Mouse (Mus musculus) lung, postnatal 0 days (tissue): ENCODE data around the gene Gm8765. TPM values are rescaled to one million over a fixed set of nuclear protein-coding genes. Genes with fewer than 3 reads are reported as not detected.
"Not testable (repeated sequence)": the region's sequence is repeated elsewhere in the genome, so short reads cannot be mapped to it uniquely, and the experiment has no call there.

Experiments
- ATAC-seq: fragments of 200-750 bp; cut with Nextera tagmentation; 2 replicates; pipeline ENCODE4 v1.8.0; 2017; ENCODE audit warnings: moderate library complexity
- DNase-seq: peaks from one replicate; pipeline ENCODE4 v3.0.0-alpha.2; 2016; ENCODE audit warnings: low spot score
- H3K27ac ChIP-seq: fragments of 300-500 bp; sonication (generic); 2 replicates; pipeline ENCODE4 v1.5.1; 2014; ENCODE audit warnings: antibody characterized with exemption, mild to moderate bottlenecking, low read length, mixed read lengths
- H3K27me3 ChIP-seq: fragments of 300-500 bp; sonication (generic); replicated peaks from 2 replicates; pipeline ENCODE4 v1.6.1; 2014; ENCODE audit warnings: low read length, mixed read lengths; ENCODE audit not compliant: insufficient read depth
- H3K36me3 ChIP-seq: fragments of 300-500 bp; sonication (generic); 2 replicates; pipeline ENCODE4 v1.6.1; 2014; ENCODE audit warnings: low read length, mixed read lengths; ENCODE audit not compliant: insufficient read depth
- H3K4me1 ChIP-seq: fragments of 300-500 bp; sonication (generic); 2 replicates; pipeline ENCODE4 v1.6.1; 2014; ENCODE audit warnings: antibody characterized with exemption, low read depth, low read length, mixed read lengths; ENCODE audit not compliant: insufficient read depth
- H3K4me2 ChIP-seq: fragments of 300-500 bp; sonication (generic); replicated peaks from 2 replicates; pipeline ENCODE4 v1.6.1; 2014; ENCODE audit warnings: low read depth, mild to moderate bottlenecking, low read length, moderate library complexity, mixed read lengths
- H3K4me3 ChIP-seq: fragments of 300-500 bp; sonication (generic); 2 replicates; pipeline ENCODE4 v1.5.1; 2014; ENCODE audit warnings: low read depth, low read length
- H3K9ac ChIP-seq: fragments of 300-500 bp; sonication (generic); replicated peaks from 2 replicates; pipeline ENCODE4 v1.6.1; 2014; ENCODE audit warnings: low read depth, mild to moderate bottlenecking
- H3K9me3 ChIP-seq: fragments of 300-500 bp; sonication (generic); 2 replicates; pipeline ENCODE4 v1.6.1; 2016; ENCODE audit warnings: low read length, mixed read lengths
- CTCF ChIP-seq: IDR thresholded peaks from 2 replicates; pipeline ENCODE4 v1.5.1; 2016; ENCODE audit warnings: antibody characterized with exemption, mild to moderate bottlenecking
- EP300 ChIP-seq: IDR thresholded peaks from 2 replicates; pipeline ENCODE4 v1.6.1; 2016; ENCODE audit warnings: antibody characterized with exemption, mild to moderate bottlenecking, control low read depth
- WGBS: fragments of 180-500 bp; shearing (Covaris S2); extraction: QIAGEN DNeasy Blood & Tissue Kit; methylation state at CpG from one replicate; pipeline ENCODE4 v1.1.7; 2014; 5-methylcytosine and 5-hydroxymethylcytosine counted together
- microRNA-seq: library from miRNA; unstranded; fragments of <30 nt; microRNA quantifications from one replicate; pipeline ENCODE4, GENCODE M21; 2016
- polyA plus RNA-seq: library from polyadenylated mRNA; unstranded; fragments of >200 nt; fragmentation: Nextera tagmentation; extraction: Ambion mirVana; gene quantifications from 2 replicates; pipeline ENCODE4 v1.2.1, GENCODE M21; 2015

Gene Gm8765
- 0.05 and 0.11 TPM in 2 replicates for polyA plus RNA-seq

DNA sequence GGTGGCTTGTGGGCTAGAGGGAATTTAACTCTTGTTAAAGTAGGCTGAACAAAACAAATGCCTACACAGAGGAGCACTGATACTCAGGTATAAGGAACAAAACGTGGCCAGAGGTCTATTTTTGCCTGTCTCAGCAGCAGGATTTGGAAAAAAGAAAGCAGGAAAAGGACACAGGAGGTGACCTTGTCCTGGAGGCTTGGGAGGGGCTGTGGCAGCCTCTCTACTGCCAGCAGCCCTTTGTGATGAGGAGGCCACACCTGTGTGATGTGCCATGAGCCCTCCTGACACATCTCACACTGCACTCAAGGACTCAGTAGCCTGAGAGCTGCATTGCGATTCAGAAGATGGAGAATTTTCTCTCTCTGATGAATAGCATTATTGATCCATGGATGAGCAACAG is at the start of gene Gm8765:
Gm8765 (plus strand) TSS at position 301 of the 400 bp plus-strand sequence.
- H3K9ac ChIP-seq, H3K9me3 ChIP-seq, H3K4me2 ChIP-seq, H3K4me1 ChIP-seq, DNase-seq, ATAC-seq, H3K36me3 ChIP-seq, H3K27ac ChIP-seq, H3K4me3 ChIP-seq, H3K27me3 ChIP-seq: not testable (repeated sequence)
- 18% methylated on average over 1 of the region's 2 CpGs for WGBS

DNA sequence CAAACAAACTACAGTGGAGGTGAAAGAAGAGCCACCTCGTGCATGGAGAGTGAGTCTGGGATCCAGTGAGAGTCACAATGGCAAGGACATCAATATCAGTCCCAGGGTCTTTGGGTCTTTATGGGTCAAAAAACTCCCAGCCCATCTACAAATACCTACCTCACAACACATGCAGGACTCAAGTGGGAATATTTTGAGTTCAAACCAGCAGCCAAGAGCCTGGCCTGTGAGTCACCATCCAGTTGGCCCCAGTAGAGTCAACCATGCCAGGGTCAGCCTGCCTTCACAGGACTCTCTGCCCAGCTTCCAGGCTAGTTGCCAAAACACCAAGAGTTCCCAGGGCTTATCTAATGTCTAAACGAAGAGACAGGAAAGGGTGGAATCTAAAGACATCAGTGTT is 49.3 kb upstream of the Gm8765 start:
- not testable (repeated sequence) for H3K9ac ChIP-seq, ATAC-seq
- WGBS, result 49% methylated on average over 2 of the region's 2 CpGs

DNA sequence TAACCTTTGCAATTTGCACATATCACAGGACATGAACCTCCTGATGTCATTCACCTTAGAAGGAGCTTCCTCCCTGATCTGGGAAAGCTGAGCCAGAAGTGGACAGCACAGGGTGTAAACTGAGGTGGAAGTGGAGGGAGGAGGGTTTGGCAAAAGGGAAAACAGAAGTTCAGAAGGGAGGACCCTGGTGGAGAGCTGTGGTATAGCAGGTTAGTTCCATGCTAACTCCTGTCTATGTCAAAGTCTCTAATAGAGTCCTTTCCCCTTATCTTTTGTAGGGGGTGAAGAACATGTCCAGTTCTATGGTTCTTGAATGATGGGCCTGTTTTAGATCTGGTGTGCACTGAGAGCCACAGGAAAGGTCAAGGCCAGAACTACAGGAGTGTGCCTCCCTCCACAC is 52.2 kb downstream of the Gm8765 start:
- not testable (repeated sequence) for H3K27me3 ChIP-seq, ATAC-seq, H3K4me2 ChIP-seq, DNase-seq, H3K4me3 ChIP-seq, H3K27ac ChIP-seq, H3K9ac ChIP-seq, H3K9me3 ChIP-seq, H3K36me3 ChIP-seq, H3K4me1 ChIP-seq

More for the DNA sequence above, 49.3 kb upstream of the Gm8765 start:
- H3K4me2 ChIP-seq, H3K4me3 ChIP-seq, H3K27me3 ChIP-seq, H3K36me3 ChIP-seq, H3K9me3 ChIP-seq, H3K27ac ChIP-seq, H3K4me1 ChIP-seq, DNase-seq: not testable (repeated sequence)

DNA sequence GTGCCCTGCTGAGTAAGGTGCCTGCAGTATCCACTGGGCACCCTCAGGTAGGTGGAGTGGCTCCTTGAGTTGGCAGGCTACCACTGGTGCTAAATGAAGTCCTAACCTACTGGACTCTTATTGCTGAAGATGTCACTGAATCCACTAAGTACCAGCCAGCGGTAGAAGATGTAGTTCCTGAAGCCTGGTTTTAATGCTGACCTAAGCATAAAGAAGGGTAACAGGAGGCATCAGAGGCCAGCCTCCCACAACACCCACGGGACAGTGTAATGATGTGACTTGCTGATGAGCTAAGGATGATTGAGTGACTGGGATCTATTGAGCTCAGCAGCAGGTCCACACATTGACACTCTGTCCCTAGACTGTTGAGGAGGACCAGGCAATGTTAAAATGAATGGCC is 53.6 kb downstream of the Gm8765 start:
- no peaks in the 10 kb centered on the region for H3K9me3 ChIP-seq
- H3K9ac ChIP-seq, result no peak overlapping the region
- no peak overlapping the region for H3K27ac ChIP-seq
- no peak for ATAC-seq
- H3K27me3 ChIP-seq, result no peaks in the 10 kb centered on the region
- no peak overlapping the region for H3K4me2 ChIP-seq
- H3K36me3 ChIP-seq, result no peaks in the 10 kb centered on the region
- TF ChIP-seq EP300, result no peak
- TF ChIP-seq CTCF, result no peak
- no peaks in the 10 kb centered on the region for H3K4me1 ChIP-seq
- DNase-seq, result no peak
- no peak overlapping the region for H3K4me3 ChIP-seq
- 75% methylated on average over 2 of the region's 2 CpGs for WGBS

DNA sequence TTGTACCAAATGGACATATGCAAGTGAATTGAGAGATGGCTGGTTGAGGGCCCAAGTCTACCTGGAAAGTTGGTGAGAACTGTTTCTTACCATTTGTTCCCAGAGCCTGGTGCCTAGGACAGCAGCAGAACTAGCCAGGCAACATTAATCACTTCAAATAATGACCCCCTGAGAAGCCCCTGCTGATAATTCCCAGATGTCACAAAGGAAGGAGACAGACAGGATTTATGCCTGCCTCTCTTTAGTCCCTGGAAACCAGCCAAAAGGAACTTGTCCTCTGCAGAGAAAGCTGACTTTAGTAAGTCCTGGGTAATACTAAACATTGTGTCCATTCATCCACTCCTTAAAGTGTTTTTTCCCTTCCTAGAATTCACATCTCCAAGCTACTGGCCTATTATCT is 54.8 kb downstream of the Gm8765 start:
- ATAC-seq, H3K9me3 ChIP-seq, H3K4me3 ChIP-seq, DNase-seq, H3K36me3 ChIP-seq, H3K27ac ChIP-seq, H3K27me3 ChIP-seq, H3K9ac ChIP-seq, H3K4me1 ChIP-seq, H3K4me2 ChIP-seq: not testable (repeated sequence)

Small RNA genes within 50 kb of the gene (microRNA-seq; reads per million reads assigned to microRNA genes)
- gene Gm23952, result not detected

Other genes starting within 250 kb of the Gm8765 start
- not detected in 2 replicates for gene Nutm2, start 231.0 kb upstream of the Gm8765 start, polyA plus RNA-seq
- not detected in 2 replicates for gene Gm904, start 55.1 kb upstream of the Gm8765 start, polyA plus RNA-seq